Mouse (Mus musculus): Measurements from ENCODE around the gene 4930426L09Rik. TPM values are rescaled to one million over a fixed set of nuclear protein-coding genes. Genes with fewer than 3 reads are reported as not detected.

The 4930426L09Rik gene
- polyA plus RNA-seq, 1 experiment = 0.47 TPM

DNA sequence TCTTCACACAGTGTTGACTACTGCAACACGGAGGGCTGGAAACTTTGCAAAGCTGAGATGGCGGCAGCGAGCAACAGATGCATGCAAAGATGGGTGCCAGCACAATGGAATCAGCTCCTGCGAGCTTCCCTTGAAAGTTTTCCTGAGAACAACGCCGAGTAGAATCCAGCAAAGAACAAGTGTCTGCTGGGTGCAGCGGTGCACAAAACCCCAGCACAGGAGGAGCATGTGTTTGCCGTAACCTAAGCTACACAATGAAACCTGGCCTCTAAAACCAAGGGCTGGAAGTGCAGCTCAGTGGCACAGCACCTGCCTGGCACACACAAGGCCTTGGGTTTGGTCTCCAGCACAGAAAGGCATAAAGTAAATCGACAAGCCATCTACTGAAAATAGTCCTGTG is 40.1 kb upstream of the 4930426L09Rik start:
- TF ChIP-seq CTCF (IDR thresholded peaks at IDR 0.05; ENCODE audit: insufficient read depth, low read length) (no peak), POLR2A (IDR thresholded peaks at IDR 0.05; ENCODE audit: borderline replicate concordance, extremely low read depth, low read depth, low read length) (no peak)
- WGBS = 90% methylated on average over 9 of the region's 9 CpGs
- no peak for DNase-seq
- H3K4me3 ChIP-seq (replicated peaks; ENCODE audit: extremely low read depth, low read depth, low read length) = no peak overlapping the region
- H3K4me1 ChIP-seq (ENCODE audit: control insufficient read depth, insufficient read depth, low read length) = peaks cover 4% of the 10 kb centered on the region

DNA sequence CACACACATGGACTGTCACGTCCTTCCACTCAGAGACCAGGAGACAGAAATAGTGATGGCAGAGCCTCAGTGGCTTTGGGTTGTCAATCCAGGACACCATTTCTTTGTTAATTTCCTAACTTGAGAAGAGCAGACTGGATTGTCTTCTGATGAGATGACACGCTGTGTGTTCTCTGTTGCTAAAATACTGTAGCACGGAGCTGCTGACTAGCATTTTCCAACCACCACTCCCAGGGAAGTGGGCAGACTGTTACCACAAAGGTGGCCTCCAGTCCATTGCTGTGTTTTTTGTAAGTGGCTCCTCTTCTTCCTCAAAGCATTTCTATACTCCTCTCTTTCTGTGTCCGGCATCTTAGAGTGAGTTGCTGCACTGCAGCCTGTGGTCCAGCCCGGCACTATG is 39.6 kb upstream of the 4930426L09Rik start:
- TF ChIP-seq POLR2A (IDR thresholded peaks at IDR 0.05; ENCODE audit: borderline replicate concordance, extremely low read depth, low read depth, low read length) = no peak
- TF ChIP-seq CTCF (IDR thresholded peaks at IDR 0.05; ENCODE audit: insufficient read depth, low read length) = no peak

GRCm38 (mm10) chr2:18959008-18959407 is 39.1 kb upstream of the 4930426L09Rik start:
- TF ChIP-seq CTCF (IDR thresholded peaks at IDR 0.05; ENCODE audit: insufficient read depth, low read length) = no peak
- TF ChIP-seq POLR2A (IDR thresholded peaks at IDR 0.05; ENCODE audit: borderline replicate concordance, extremely low read depth, low read depth, low read length) = no peak
- 78% methylated on average over 6 of the region's 6 CpGs for WGBS
- no peak for DNase-seq
- no peak overlapping the region for H3K4me3 ChIP-seq (replicated peaks; ENCODE audit: extremely low read depth, low read depth, low read length)
- peaks cover 4% of the 10 kb centered on the region for H3K4me1 ChIP-seq (ENCODE audit: control insufficient read depth, insufficient read depth, low read length)

More for the DNA sequence above, 39.6 kb upstream of the 4930426L09Rik start:
- Histone ChIP-seq H3K4me3 (replicated peaks; ENCODE audit: extremely low read depth, low read depth, low read length) (no peak overlapping the region), H3K4me1 (ENCODE audit: control insufficient read depth, insufficient read depth, low read length) (peaks cover 4% of the 10 kb centered on the region)
- no peak for DNase-seq
- WGBS = 80% methylated on average over 5 of the region's 5 CpGs

- WGBS = 88% methylated on average over 5 of the region's 5 CpGs
- DNase-seq = no peak
- Histone ChIP-seq H3K4me3 (replicated peaks; ENCODE audit: extremely low read depth, low read depth, low read length) (no peak overlapping the region), H3K4me1 (ENCODE audit: control insufficient read depth, insufficient read depth, low read length) (peaks cover 4% of the 10 kb centered on the region)
- TF ChIP-seq POLR2A (IDR thresholded peaks at IDR 0.05; ENCODE audit: borderline replicate concordance, extremely low read depth, low read depth, low read length) (no peak), CTCF (IDR thresholded peaks at IDR 0.05; ENCODE audit: insufficient read depth, low read length) (no peak)
Measured at GRCm38 (mm10) chr2:18959558-18959957, 38.6 kb upstream of the 4930426L09Rik start.

GRCm38 (mm10) chr2:18960376-18960973 is 37.7 kb upstream of the 4930426L09Rik start:
- no peak for TF ChIP-seq POLR2A (IDR thresholded peaks at IDR 0.05; ENCODE audit: borderline replicate concordance, extremely low read depth, low read depth, low read length)
- no peak for TF ChIP-seq CTCF (IDR thresholded peaks at IDR 0.05; ENCODE audit: insufficient read depth, low read length)
- no peak for DNase-seq
- 60% methylated on average over 7 of the region's 7 CpGs for WGBS
- H3K4me1 ChIP-seq (ENCODE audit: control insufficient read depth, insufficient read depth, low read length) = peaks cover 4% of the 10 kb centered on the region
- no peak overlapping the region for H3K4me3 ChIP-seq (replicated peaks; ENCODE audit: extremely low read depth, low read depth, low read length)

GRCm38 (mm10) chr2:18962502-18962901 is 35.6 kb upstream of the 4930426L09Rik start:
- DNase-seq = no peak
- TF ChIP-seq CTCF (IDR thresholded peaks at IDR 0.05; ENCODE audit: insufficient read depth, low read length) (no peak), POLR2A (IDR thresholded peaks at IDR 0.05; ENCODE audit: borderline replicate concordance, extremely low read depth, low read depth, low read length) (no peak)
- Histone ChIP-seq H3K4me3 (replicated peaks; ENCODE audit: extremely low read depth, low read depth, low read length) (no peak overlapping the region), H3K4me1 (ENCODE audit: control insufficient read depth, insufficient read depth, low read length) (no peaks in the 10 kb centered on the region)
- 77% methylated on average over 3 of the region's 3 CpGs for WGBS

- TF ChIP-seq CTCF (IDR thresholded peaks at IDR 0.05; ENCODE audit: insufficient read depth, low read length) (no peak), POLR2A (IDR thresholded peaks at IDR 0.05; ENCODE audit: borderline replicate concordance, extremely low read depth, low read depth, low read length) (no peak)
- no peak overlapping the region for H3K4me3 ChIP-seq (replicated peaks; ENCODE audit: extremely low read depth, low read depth, low read length)
- DNase-seq = no peak
- no peaks in the 10 kb centered on the region for H3K4me1 ChIP-seq (ENCODE audit: control insufficient read depth, insufficient read depth, low read length)
- 82% methylated on average over 13 of the region's 13 CpGs for WGBS
Measured at GRCm38 (mm10) chr2:18963286-18964040, 34.7 kb upstream of the 4930426L09Rik start.

- DNase-seq = no peak
- no peaks in the 10 kb centered on the region; the same call in 1 of the 2 replicates for H3K4me1 ChIP-seq (ENCODE audit: control insufficient read depth, insufficient read depth, low read length)
- WGBS = 83% methylated on average over 3 of the region's 3 CpGs
- H3K4me3 ChIP-seq (replicated peaks; ENCODE audit: extremely low read depth, low read depth, low read length) = no peak overlapping the region
- no peak for TF ChIP-seq POLR2A (IDR thresholded peaks at IDR 0.05; ENCODE audit: borderline replicate concordance, extremely low read depth, low read depth, low read length)
- TF ChIP-seq CTCF (IDR thresholded peaks at IDR 0.05; ENCODE audit: insufficient read depth, low read length) = no peak
Measured at GRCm38 (mm10) chr2:18965108-18965507, 33.0 kb upstream of the 4930426L09Rik start.

- no peak overlapping the region for H3K4me3 ChIP-seq (replicated peaks; ENCODE audit: extremely low read depth, low read depth, low read length)
- DNase-seq = no peak
- 95% methylated on average over 2 of the region's 2 CpGs for WGBS
- H3K4me1 ChIP-seq (ENCODE audit: control insufficient read depth, insufficient read depth, low read length) = no peaks in the 10 kb centered on the region; the same call in 1 of the 2 replicates
- TF ChIP-seq POLR2A (IDR thresholded peaks at IDR 0.05; ENCODE audit: borderline replicate concordance, extremely low read depth, low read depth, low read length) = no peak
- TF ChIP-seq CTCF (IDR thresholded peaks at IDR 0.05; ENCODE audit: insufficient read depth, low read length) = no peak
Measured at GRCm38 (mm10) chr2:18965950-18966349, 32.2 kb upstream of the 4930426L09Rik start.

- H3K4me3 ChIP-seq (replicated peaks; ENCODE audit: extremely low read depth, low read depth, low read length) = no peak overlapping the region
- 91% methylated on average over 5 of the region's 5 CpGs for WGBS
- TF ChIP-seq POLR2A (IDR thresholded peaks at IDR 0.05; ENCODE audit: borderline replicate concordance, extremely low read depth, low read depth, low read length) (no peak), CTCF (IDR thresholded peaks at IDR 0.05; ENCODE audit: insufficient read depth, low read length) (no peak)
- H3K4me1 ChIP-seq (ENCODE audit: control insufficient read depth, insufficient read depth, low read length) = no peaks in the 10 kb centered on the region; the same call in 1 of the 2 replicates
- DNase-seq = no peak
Measured at GRCm38 (mm10) chr2:18966566-18966965, 31.6 kb upstream of the 4930426L09Rik start.
